Mouse (Mus musculus) neural tube, embryonic 13.5 days (tissue): Measurements from ENCODE around the gene Hcn3. TPM values are rescaled to one million over a fixed set of nuclear protein-coding genes. Genes with fewer than 3 reads are reported as not detected.

Experiments
- ATAC-seq: fragments of 200-750 bp; cut with Nextera tagmentation; 2 replicates; pipeline ENCODE4 v1.8.0; 2017; ENCODE audit warnings: low read depth, mild to moderate bottlenecking, moderate TSS enrichment, moderate library complexity
- H3K27ac ChIP-seq: fragments of 300-500 bp; sonication (generic); replicated peaks from 2 replicates; pipeline ENCODE4 v1.5.1; 2015; ENCODE audit warnings: moderate library complexity, mild to moderate bottlenecking, inconsistent platforms
- H3K27me3 ChIP-seq: fragments of 300-500 bp; sonication (generic); 2 replicates; pipeline ENCODE4 v1.6.1; 2015; ENCODE audit warnings: mild to moderate bottlenecking, inconsistent platforms
- H3K36me3 ChIP-seq: fragments of 300-500 bp; sonication (generic); 2 replicates; pipeline ENCODE4 v1.6.1; 2015; ENCODE audit warnings: mild to moderate bottlenecking, inconsistent platforms
- H3K4me1 ChIP-seq: fragments of 300-500 bp; sonication (generic); replicated peaks from 2 replicates; pipeline ENCODE4 v1.6.1; 2015; ENCODE audit warnings: inconsistent platforms
- H3K4me2 ChIP-seq: fragments of 300-500 bp; sonication (generic); 2 replicates; pipeline ENCODE4 v1.6.1; 2015; ENCODE audit warnings: inconsistent platforms, mild to moderate bottlenecking, moderate library complexity
- H3K4me3 ChIP-seq: fragments of 300-500 bp; sonication (generic); 2 replicates; pipeline ENCODE4 v1.5.1; 2015; ENCODE audit warnings: mild to moderate bottlenecking, inconsistent platforms
- H3K9ac ChIP-seq: fragments of 300-500 bp; sonication (generic); 2 replicates; pipeline ENCODE4 v1.6.1; 2015; ENCODE audit warnings: moderate library complexity, mild to moderate bottlenecking, inconsistent platforms
- H3K9me3 ChIP-seq: fragments of 300-500 bp; sonication (generic); 2 replicates; pipeline ENCODE4 v1.6.1; 2016; ENCODE audit warnings: inconsistent platforms
- WGBS: fragments of 180-500 bp; shearing (Covaris S2); methylation state at CpG from one replicate; pipeline ENCODE4 v1.1.7; 2015; 5-methylcytosine and 5-hydroxymethylcytosine counted together
- polyA plus RNA-seq: library from polyadenylated mRNA; unstranded; fragments of >200 nt; fragmentation: Nextera tagmentation; extraction: Ambion mirVana; gene quantifications from 2 replicates; pipeline ENCODE4 v1.2.1, GENCODE M21; 2015

Hcn3 gene
- polyA plus RNA-seq, 1 experiment from 2014 or later: 34.6 TPM

GRCm38 (mm10) chr3:89133752-89134151, 26.2 kb downstream of the Hcn3 start:
- Histone ChIP-seq H3K4me2 (no peak overlapping the region), H3K4me3 (no peak overlapping the region), H3K27me3 (no peaks in the 10 kb centered on the region; the same call in 1 of the 2 replicates), H3K27ac (no peak overlapping the region), H3K9ac (no peak overlapping the region), H3K4me1 (peaks cover 8% of the 10 kb centered on the region), H3K36me3 (no peaks in the 10 kb centered on the region), H3K9me3 (no peaks in the 10 kb centered on the region)
- ATAC-seq: no peak
- 96% methylated on average over 1 of the region's 1 CpGs for WGBS

- Histone ChIP-seq H3K27ac (no peak overlapping the region), H3K9ac (no peak overlapping the region), H3K27me3 (no peaks in the 10 kb centered on the region; the same call in 1 of the 2 replicates), H3K36me3 (no peaks in the 10 kb centered on the region), H3K4me2 (no peak overlapping the region), H3K4me3 (no peak overlapping the region), H3K9me3 (no peaks in the 10 kb centered on the region), H3K4me1 (peaks cover 8% of the 10 kb centered on the region)
- ATAC-seq: no peak
- 85% methylated on average over 7 of the region's 7 CpGs for WGBS
These were observed 26.9 kb downstream of the Hcn3 start for GRCm38 (mm10) chr3:89133063-89133450.

GRCm38 (mm10) chr3:89132285-89133062, 27.5 kb downstream of the Hcn3 start:
- Histone ChIP-seq H3K27ac (no peak overlapping the region), H3K4me2 (peak overlapping the region; percentile 64), H3K36me3 (no peaks in the 10 kb centered on the region), H3K9ac (peak overlapping the region; percentile 67), H3K9me3 (no peaks in the 10 kb centered on the region), H3K4me3 (peak overlapping the region; percentile 34), H3K4me1 (peaks cover 8% of the 10 kb centered on the region), H3K27me3 (no peaks in the 10 kb centered on the region; the same call in 1 of the 2 replicates)
- ATAC-seq: peak; percentile 72
- WGBS: 16% methylated on average over 30 of the region's 30 CpGs

- Histone ChIP-seq H3K9me3 (no peaks in the 10 kb centered on the region), H3K4me2 (peak overlapping the region; percentile 64), H3K36me3 (no peaks in the 10 kb centered on the region), H3K4me3 (peak overlapping the region; percentile 34; the same call in 1 of the 2 replicates), H3K27ac (no peak overlapping the region), H3K9ac (peak overlapping the region; percentile 67; the same call in 1 of the 2 replicates), H3K27me3 (no peaks in the 10 kb centered on the region; the same call in 1 of the 2 replicates), H3K4me1 (peaks cover 8% of the 10 kb centered on the region)
- WGBS: 41% methylated on average over 4 of the region's 4 CpGs
- ATAC-seq: no peak
These were observed 28.2 kb downstream of the Hcn3 start for GRCm38 (mm10) chr3:89131816-89132215.

- H3K4me2 ChIP-seq: no peak overlapping the region
- no peak for ATAC-seq
- WGBS: 84% methylated on average over 3 of the region's 3 CpGs
- no peaks in the 10 kb centered on the region; the same call in 1 of the 2 replicates for H3K27me3 ChIP-seq
- H3K4me3 ChIP-seq: no peak overlapping the region
- no peak overlapping the region for H3K27ac ChIP-seq
- no peak overlapping the region for H3K9ac ChIP-seq
- no peaks in the 10 kb centered on the region for H3K36me3 ChIP-seq
- H3K4me1 ChIP-seq: peaks cover 8% of the 10 kb centered on the region
- no peaks in the 10 kb centered on the region for H3K9me3 ChIP-seq
These were observed 30.1 kb downstream of the Hcn3 start for GRCm38 (mm10) chr3:89129908-89130307.

GRCm38 (mm10) chr3:89125981-89126380, 34.0 kb downstream of the Hcn3 start:
- no peak for ATAC-seq
- H3K27ac ChIP-seq: no peak overlapping the region
- H3K27me3 ChIP-seq: no peaks in the 10 kb centered on the region
- H3K9ac ChIP-seq: no peak overlapping the region
- 95% methylated on average over 3 of the region's 3 CpGs for WGBS
- no peaks in the 10 kb centered on the region for H3K4me1 ChIP-seq
- H3K4me3 ChIP-seq: no peak overlapping the region
- H3K9me3 ChIP-seq: no peaks in the 10 kb centered on the region
- H3K36me3 ChIP-seq: no peaks in the 10 kb centered on the region
- H3K4me2 ChIP-seq: no peak overlapping the region

- 78% methylated on average over 3 of the region's 3 CpGs for WGBS
- Histone ChIP-seq H3K4me2 (no peak overlapping the region), H3K27ac (no peak overlapping the region), H3K9ac (no peak overlapping the region), H3K4me3 (no peak overlapping the region), H3K36me3 (no peaks in the 10 kb centered on the region), H3K4me1 (no peaks in the 10 kb centered on the region), H3K27me3 (no peaks in the 10 kb centered on the region), H3K9me3 (no peaks in the 10 kb centered on the region)
- no peak for ATAC-seq
These were observed 35.8 kb downstream of the Hcn3 start for GRCm38 (mm10) chr3:89124241-89124640.

GRCm38 (mm10) chr3:89123313-89123712, 36.7 kb downstream of the Hcn3 start:
- Histone ChIP-seq H3K27me3 (no peaks in the 10 kb centered on the region), H3K4me3 (no peak overlapping the region), H3K4me1 (no peaks in the 10 kb centered on the region), H3K36me3 (no peaks in the 10 kb centered on the region), H3K4me2 (no peak overlapping the region), H3K27ac (no peak overlapping the region), H3K9me3 (no peaks in the 10 kb centered on the region), H3K9ac (no peak overlapping the region)
- no peak for ATAC-seq
- 87% methylated on average over 2 of the region's 2 CpGs for WGBS

- no peak overlapping the region for H3K4me2 ChIP-seq
- ATAC-seq: no peak
- H3K27ac ChIP-seq: no peak overlapping the region
- no peaks in the 10 kb centered on the region for H3K4me1 ChIP-seq
- no peaks in the 10 kb centered on the region for H3K9me3 ChIP-seq
- H3K36me3 ChIP-seq: no peaks in the 10 kb centered on the region
- no peak overlapping the region for H3K9ac ChIP-seq
- no peak overlapping the region for H3K4me3 ChIP-seq
- WGBS: 6% methylated on average over 2 of the region's 2 CpGs
- H3K27me3 ChIP-seq: no peaks in the 10 kb centered on the region
These were observed 44.5 kb downstream of the Hcn3 start for GRCm38 (mm10) chr3:89115522-89115921.

- 90% methylated on average over 4 of the region's 4 CpGs for WGBS
- no peak for ATAC-seq
These were observed 46.9 kb downstream of the Hcn3 start for GRCm38 (mm10) chr3:89113058-89113457.

GRCm38 (mm10) chr3:89108146-89108545, 51.9 kb downstream of the Hcn3 start:
- Histone ChIP-seq H3K27me3 (no peaks in the 10 kb centered on the region), H3K4me3 (no peak overlapping the region), H3K36me3 (no peaks in the 10 kb centered on the region), H3K4me2 (no peak overlapping the region), H3K9ac (no peak overlapping the region), H3K4me1 (no peaks in the 10 kb centered on the region), H3K9me3 (no peaks in the 10 kb centered on the region), H3K27ac (no peak overlapping the region)
- 78% methylated on average over 1 of the region's 1 CpGs for WGBS
- ATAC-seq: no peak

More at GRCm38 (mm10) chr3:89113058-89113457, 46.9 kb downstream of the Hcn3 start:
- Histone ChIP-seq H3K9ac (no peak overlapping the region), H3K36me3 (no peaks in the 10 kb centered on the region), H3K9me3 (no peaks in the 10 kb centered on the region), H3K27me3 (no peaks in the 10 kb centered on the region), H3K4me1 (no peaks in the 10 kb centered on the region), H3K4me2 (no peak overlapping the region), H3K4me3 (no peak overlapping the region), H3K27ac (no peak overlapping the region)

GRCm38 (mm10) chr3:89107545-89107944, 52.5 kb downstream of the Hcn3 start:
- 71% methylated on average over 3 of the region's 3 CpGs for WGBS
- no peaks in the 10 kb centered on the region for H3K36me3 ChIP-seq
- no peak overlapping the region for H3K4me3 ChIP-seq
- H3K4me1 ChIP-seq: peaks cover 3% of the 10 kb centered on the region; the same call in 1 of the 2 replicates
- no peaks in the 10 kb centered on the region for H3K9me3 ChIP-seq
- H3K9ac ChIP-seq: no peak overlapping the region
- no peak overlapping the region for H3K4me2 ChIP-seq
- no peaks in the 10 kb centered on the region for H3K27me3 ChIP-seq
- ATAC-seq: no peak
- H3K27ac ChIP-seq: no peak overlapping the region

GRCm38 (mm10) chr3:89106881-89107280, 53.1 kb downstream of the Hcn3 start:
- H3K4me1 ChIP-seq: peaks cover 7% of the 10 kb centered on the region; the same call in 1 of the 2 replicates
- no peak overlapping the region for H3K4me2 ChIP-seq
- H3K4me3 ChIP-seq: no peak overlapping the region
- no peak overlapping the region for H3K9ac ChIP-seq
- no peaks in the 10 kb centered on the region for H3K9me3 ChIP-seq
- H3K36me3 ChIP-seq: no peaks in the 10 kb centered on the region
- H3K27me3 ChIP-seq: no peaks in the 10 kb centered on the region
- no peak overlapping the region for H3K27ac ChIP-seq
- no peak for ATAC-seq
